Mouse (Mus musculus) erythroblast, embryonic 14.5 days (primary cell): ENCODE results near the gene Chrnb1. TPM values are rescaled to one million over a fixed set of nuclear protein-coding genes. Genes with fewer than 3 reads are reported as not detected.

Experiments
- H3K27me3 ChIP-seq: 2 replicates; pipeline ENCODE4 v1.6.1; 2012; ENCODE audit warnings: inconsistent platforms; ENCODE audit not compliant: control insufficient read depth
- H3K36me3 ChIP-seq: 2 replicates; pipeline ENCODE4 v1.6.1; 2012; ENCODE audit warnings: mild to moderate bottlenecking, inconsistent platforms; ENCODE audit not compliant: control insufficient read depth
- H3K4me1 ChIP-seq: 2 replicates; pipeline ENCODE4 v1.6.1; 2012; ENCODE audit warnings: inconsistent platforms; ENCODE audit not compliant: control insufficient read depth
- H3K4me3 ChIP-seq: replicated peaks from 2 replicates; pipeline ENCODE3; 2012; ENCODE audit warnings: moderate library complexity, mild to moderate bottlenecking, inconsistent platforms
- H3K9me3 ChIP-seq: 2 replicates; pipeline ENCODE4 v1.6.1; 2012; ENCODE audit warnings: low read length, inconsistent platforms, mixed read lengths; ENCODE audit not compliant: control insufficient read depth
- GATA1 ChIP-seq: IDR thresholded peaks from 2 replicates; pipeline ENCODE4 v1.6.1; 2012; ENCODE audit warnings: low read length, inconsistent platforms, mixed read lengths
- TAL1 ChIP-seq: IDR thresholded peaks from 3 replicates; pipeline ENCODE4 v1.6.1; 2012; ENCODE audit warnings: low read length, inconsistent platforms, mixed read lengths
- polyA plus RNA-seq: library from polyadenylated mRNA; stranded (reverse); fragments of >175 nt; gene quantifications from 2 replicates; pipeline ENCODE4 v1.2.3, GENCODE M21; 2012

Gene Chrnb1
- not detected in 2 replicates for polyA plus RNA-seq

DNA sequence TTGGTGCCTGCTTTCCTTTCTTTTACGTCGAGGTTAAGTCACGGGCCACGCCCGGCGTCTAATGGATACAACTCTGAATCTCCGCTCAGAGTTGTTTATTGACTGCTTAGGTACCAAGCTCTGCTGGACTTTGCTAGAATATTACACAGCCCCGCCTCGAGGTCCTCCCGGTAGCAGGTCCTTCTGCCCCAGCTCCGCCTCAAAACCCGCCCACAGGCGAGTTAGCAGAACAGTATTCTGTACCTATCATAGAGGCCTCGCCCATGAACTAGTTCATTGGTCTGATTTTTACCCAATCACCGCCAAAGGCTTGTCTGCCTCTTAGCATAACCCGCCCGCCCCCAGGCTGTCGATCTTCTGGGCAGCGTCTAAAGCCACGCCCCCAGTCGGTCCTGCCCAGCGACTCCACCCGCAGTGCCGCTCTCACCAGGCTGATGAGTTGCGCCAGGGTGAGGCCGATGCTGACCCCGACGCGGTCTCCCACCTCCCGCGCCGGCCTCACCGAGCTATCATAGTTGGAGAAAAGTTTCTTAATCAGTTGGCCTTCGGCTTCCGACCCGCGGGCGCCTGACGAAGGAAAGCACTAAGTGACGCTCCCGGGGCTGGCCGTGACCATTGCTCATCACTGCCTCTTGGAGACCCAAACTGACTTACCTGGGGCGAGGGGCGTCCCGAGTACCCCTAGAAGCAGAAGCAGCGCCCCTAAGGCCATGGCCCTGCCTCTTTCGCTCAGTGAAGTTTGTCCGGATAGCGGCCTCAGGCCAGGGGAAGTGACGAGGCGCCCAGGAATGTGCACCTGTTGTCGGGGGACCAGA lies at the start of gene Chrnb1:
Gene Chrnb1, minus strand, starts transcription at position 776 of the 815 bp plus-strand sequence.
- Histone ChIP-seq H3K27me3 (peaks cover 74% of the 10 kb centered on the region), H3K9me3 (peaks cover 9% of the 10 kb centered on the region; the same call in 1 of the 2 replicates), H3K4me3 (peak within 1 kb of the TSS; percentile 63), H3K4me1 (peaks cover 24% of the 10 kb centered on the region), H3K36me3 (no peaks in the 10 kb centered on the region)
- TF ChIP-seq TAL1 (no peak), GATA1 (no peak)

GRCm38 (mm10) chr11:69838714-69839104 lies 43.0 kb upstream of the Chrnb1 start:
- TF ChIP-seq GATA1 (no peak), TAL1 (no peak)
- H3K27me3 ChIP-seq: peaks cover 43% of the 10 kb centered on the region
- peaks cover 2% of the 10 kb centered on the region; the same call in 1 of the 2 replicates for H3K9me3 ChIP-seq
- peaks cover 9% of the 10 kb centered on the region for H3K36me3 ChIP-seq
- peak overlapping the region; percentile 89 for H3K4me3 ChIP-seq
- H3K4me1 ChIP-seq: peaks cover 67% of the 10 kb centered on the region

DNA sequence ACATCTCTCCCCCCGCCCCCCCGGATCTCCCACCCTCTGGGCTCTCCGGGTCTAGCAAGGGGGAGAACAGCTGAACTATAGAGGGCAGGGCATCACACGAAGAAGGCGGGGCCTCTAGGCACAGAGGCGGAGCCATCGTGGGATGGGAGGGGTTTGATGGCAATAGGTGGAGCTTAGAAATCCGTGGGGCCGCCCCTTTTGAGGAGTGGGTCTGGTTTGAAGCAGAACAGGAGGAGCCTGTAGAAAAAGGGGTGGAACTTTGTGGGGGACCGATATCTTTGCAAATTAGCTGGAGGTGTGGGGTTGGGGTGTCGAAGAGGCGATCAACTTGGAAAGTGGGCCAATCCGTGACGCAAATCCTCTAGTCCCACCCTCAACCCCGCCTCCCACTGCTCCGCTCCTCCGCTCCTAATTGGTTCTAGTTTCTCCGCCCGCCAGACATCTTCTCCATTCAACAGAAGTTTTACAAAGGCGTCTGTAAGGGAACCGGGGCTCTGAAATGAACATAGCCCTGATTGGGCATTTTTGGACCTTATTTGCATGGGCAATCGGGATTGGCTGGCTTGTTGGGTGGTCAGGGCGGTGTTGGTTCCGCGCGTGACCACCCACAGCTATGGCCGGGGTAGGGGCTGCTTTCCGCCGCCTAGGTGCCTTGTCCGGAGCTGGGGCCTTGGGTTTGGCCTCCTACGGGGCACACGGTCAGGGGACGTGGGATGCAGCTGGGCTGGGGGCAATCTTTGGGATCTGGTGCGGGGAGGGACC lies 42.4 kb upstream of the Chrnb1 start, which contains the start of gene Tmem256:
Gene Tmem256, plus strand, starts transcription at position 563 of the 762 bp plus-strand sequence.
- peak within 1 kb of the TSS; percentile 89 for H3K4me3 ChIP-seq
- peaks cover 9% of the 10 kb centered on the region for H3K36me3 ChIP-seq
- peaks cover 2% of the 10 kb centered on the region; the same call in 1 of the 2 replicates for H3K9me3 ChIP-seq
- H3K4me1 ChIP-seq: peaks cover 69% of the 10 kb centered on the region
- TF ChIP-seq TAL1 (no peak), GATA1 (no peak)
- H3K27me3 ChIP-seq: peaks cover 48% of the 10 kb centered on the region

DNA sequence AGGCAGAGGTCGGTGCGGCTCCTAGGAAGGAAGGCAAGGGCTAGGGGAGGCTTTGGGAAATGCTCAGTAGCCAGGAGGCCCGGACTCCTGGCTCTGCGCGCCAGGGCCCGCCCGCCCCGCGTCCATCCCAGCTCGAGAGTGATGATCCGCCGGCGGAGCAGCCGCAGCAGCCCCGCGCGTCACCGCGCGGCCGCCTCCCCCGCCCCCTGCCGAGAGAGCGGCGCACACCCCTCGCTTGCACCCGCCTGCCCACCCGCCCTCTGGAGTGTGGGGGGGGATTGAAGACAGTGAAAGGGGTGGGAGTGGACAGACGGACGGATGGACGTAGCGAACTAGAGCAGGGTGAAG lies 41.8 kb upstream of the Chrnb1 start, which contains the start of gene Nlgn2:
Gene Nlgn2, minus strand, starts transcription at position 181 of the 348 bp plus-strand sequence.
- Histone ChIP-seq H3K9me3 (peaks cover 2% of the 10 kb centered on the region; the same call in 1 of the 2 replicates), H3K27me3 (peaks cover 54% of the 10 kb centered on the region), H3K36me3 (peaks cover 9% of the 10 kb centered on the region), H3K4me3 (peak within 1 kb of the TSS; percentile 89), H3K4me1 (peaks cover 64% of the 10 kb centered on the region)
- TF ChIP-seq TAL1: no peak
- no peak for TF ChIP-seq GATA1

DNA sequence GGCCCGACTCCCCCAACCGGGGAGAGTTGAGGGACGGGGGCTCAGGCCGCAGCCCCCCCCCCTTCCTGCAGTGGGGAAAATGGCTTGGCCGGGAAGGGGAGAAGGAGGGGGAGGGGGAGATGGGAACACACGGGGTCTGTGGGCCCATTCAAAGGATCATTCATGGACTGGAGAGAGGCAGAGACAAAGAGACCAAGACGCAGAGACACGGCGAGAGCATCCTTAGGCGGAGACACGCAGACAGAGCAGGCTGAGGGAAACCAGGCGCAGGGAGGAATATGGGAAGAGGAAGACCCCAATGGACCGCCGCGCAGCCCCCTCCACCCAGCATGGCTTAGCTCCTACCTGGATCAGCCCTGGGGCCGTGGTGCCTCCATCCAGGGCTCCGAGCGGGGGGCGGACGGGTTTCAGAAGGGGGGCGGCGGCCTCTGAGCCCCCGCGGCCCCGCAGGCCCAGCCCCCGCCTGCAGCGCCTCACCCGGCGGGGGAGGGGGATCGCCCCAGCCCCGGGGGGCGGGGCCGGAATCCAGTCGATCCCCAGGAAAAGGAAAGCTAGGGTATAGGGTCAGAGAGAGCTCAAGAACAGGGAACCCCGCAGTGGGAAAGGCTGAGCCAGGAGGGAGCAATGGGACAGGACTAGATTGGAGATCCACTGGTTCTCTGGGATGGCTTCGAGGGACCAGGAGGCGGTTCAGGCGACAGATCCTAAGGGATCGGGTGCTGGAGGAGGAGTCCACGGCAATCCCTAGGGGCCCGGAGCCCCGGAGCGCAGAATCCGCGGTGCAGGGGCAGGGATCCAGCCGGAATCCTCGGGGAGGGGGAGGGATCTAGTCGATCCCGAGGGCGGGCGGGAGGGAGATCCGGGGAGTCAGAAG lies 41.2 kb upstream of the Chrnb1 start:
- peaks cover 67% of the 10 kb centered on the region for H3K4me1 ChIP-seq
- peaks cover 60% of the 10 kb centered on the region for H3K27me3 ChIP-seq
- H3K9me3 ChIP-seq: peaks cover 2% of the 10 kb centered on the region; the same call in 1 of the 2 replicates
- TF ChIP-seq GATA1 (no peak), TAL1 (no peak)
- H3K4me3 ChIP-seq: peak overlapping the region; percentile 89
- H3K36me3 ChIP-seq: peaks cover 9% of the 10 kb centered on the region

DNA sequence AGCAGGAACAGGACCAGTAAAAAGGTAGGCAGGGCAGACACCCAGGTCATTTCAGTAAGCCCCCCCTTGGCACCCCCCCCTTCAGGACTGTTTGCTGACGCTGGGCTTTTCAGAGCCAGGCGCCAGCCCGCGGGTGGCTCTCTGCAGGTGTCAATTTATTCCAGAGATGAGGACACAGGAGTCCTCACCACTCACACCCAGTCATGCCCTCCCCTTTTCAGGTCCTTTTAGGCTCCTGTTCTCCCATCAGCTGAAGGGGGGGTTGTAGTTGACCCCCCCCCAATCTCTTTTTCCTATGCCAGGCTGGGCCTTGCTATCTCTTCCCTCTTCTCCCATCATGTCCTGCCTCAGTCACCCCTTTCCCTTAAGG lies 40.2 kb upstream of the Chrnb1 start:
- Histone ChIP-seq H3K36me3 (peaks cover 9% of the 10 kb centered on the region), H3K27me3 (peaks cover 64% of the 10 kb centered on the region), H3K4me3 (no peak overlapping the region), H3K4me1 (peaks cover 76% of the 10 kb centered on the region), H3K9me3 (peaks cover 2% of the 10 kb centered on the region; the same call in 1 of the 2 replicates)
- TF ChIP-seq TAL1 (no peak), GATA1 (no peak)

DNA sequence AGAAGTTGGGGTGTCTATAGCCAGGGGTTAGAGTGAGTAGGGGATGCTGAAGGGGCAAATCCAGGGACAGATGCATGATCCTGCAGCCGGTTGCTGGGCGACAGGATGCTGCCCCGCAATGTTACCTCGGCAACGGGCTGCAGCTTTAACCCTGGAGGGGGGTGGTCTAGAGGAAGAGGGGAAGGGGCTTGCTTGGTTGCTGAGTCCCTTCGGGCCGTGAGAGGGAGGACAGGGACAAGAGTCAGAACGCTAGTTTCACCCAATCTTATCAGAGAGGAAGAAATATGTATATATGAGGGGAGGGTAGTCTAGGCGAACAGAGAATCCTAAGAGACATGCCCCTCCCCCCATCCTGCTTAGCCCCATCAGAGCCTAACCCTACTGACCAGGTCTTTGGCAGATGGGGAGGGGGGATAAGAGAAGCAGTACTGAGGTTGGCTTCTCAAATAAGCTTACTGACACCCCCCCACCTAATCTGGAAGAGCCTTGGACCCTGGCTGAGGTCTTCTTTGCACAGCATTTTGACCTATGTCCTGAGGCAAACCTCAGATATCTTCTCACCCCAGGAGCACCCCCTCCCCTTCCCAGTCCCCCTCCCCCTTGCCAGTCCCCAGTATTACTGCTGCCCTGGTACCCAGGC lies 39.7 kb upstream of the Chrnb1 start:
- no peak for TF ChIP-seq GATA1
- TF ChIP-seq TAL1: no peak
- Histone ChIP-seq H3K4me3 (no peak overlapping the region), H3K9me3 (peaks cover 2% of the 10 kb centered on the region; the same call in 1 of the 2 replicates), H3K36me3 (peaks cover 6% of the 10 kb centered on the region), H3K27me3 (peaks cover 64% of the 10 kb centered on the region), H3K4me1 (peaks cover 77% of the 10 kb centered on the region)

DNA sequence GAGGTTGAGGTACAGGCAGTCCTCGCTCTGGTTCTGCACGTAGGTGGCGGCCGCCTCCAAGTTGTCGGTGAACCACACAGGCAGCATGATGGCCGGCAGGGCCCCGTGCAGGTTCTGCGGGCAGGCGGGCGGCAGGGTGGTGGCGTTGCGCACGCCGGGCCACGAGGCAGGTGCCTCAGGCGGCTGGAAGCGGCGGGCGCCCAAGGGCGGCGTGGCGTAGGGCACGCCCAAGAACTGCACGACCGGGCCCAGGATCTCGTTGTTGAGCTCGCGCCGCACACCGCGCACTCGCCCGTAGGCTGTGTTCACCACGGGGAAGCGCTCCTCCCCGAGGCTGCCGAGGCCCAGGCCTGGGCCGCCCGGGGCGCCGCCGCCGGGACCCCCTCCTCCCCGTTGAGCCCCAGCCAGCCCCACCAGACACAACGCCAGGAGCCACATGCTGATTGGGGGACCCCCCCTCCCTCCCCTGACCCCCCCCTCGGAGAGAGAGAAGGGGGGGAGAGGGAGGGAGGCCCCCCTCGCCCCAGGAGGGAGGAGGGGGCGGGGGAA lies 38.3 kb upstream of the Chrnb1 start:
- Histone ChIP-seq H3K9me3 (peaks cover 2% of the 10 kb centered on the region; the same call in 1 of the 2 replicates), H3K27me3 (peaks cover 64% of the 10 kb centered on the region), H3K4me1 (peaks cover 67% of the 10 kb centered on the region), H3K36me3 (no peaks in the 10 kb centered on the region), H3K4me3 (peak overlapping the region; percentile 52)
- TF ChIP-seq TAL1 (no peak), GATA1 (no peak)
